Mouse (Mus musculus): ENCODE measurements around the gene Cdpf1.

- no peak for TF ChIP-seq CTCF (IDR thresholded peaks at IDR 0.05; ENCODE audit: insufficient read depth, low read depth, low read length)
- no peak for TF ChIP-seq POLR2A (IDR thresholded peaks at IDR 0.05; ENCODE audit: insufficient read depth, low read depth, low read length)
Measured at GRCm38 (mm10) chr15:85836887-85837286, 25.4 kb upstream of the Cdpf1 start.
